Mouse (Mus musculus) neural tube, embryonic 15.5 days (tissue): ENCODE data around the gene Ulk4. TPM values are rescaled to one million over a fixed set of nuclear protein-coding genes. Genes with fewer than 3 reads are reported as not detected.
"Not testable (repeated sequence)": the region's sequence is repeated elsewhere in the genome, so short reads cannot be mapped to it uniquely, and the experiment has no call there.

Experiments used
- ATAC-seq: fragments of 200-750 bp; cut with Nextera tagmentation; 2 replicates; pipeline ENCODE4 v1.8.0; 2017; ENCODE audit warnings: mild to moderate bottlenecking, moderate TSS enrichment, moderate library complexity; ENCODE audit not compliant: low FRiP score
- H3K27ac ChIP-seq: fragments of 300-500 bp; sonication (generic); replicated peaks from 2 replicates; pipeline ENCODE4 v1.5.1; 2015; ENCODE audit warnings: mild to moderate bottlenecking, inconsistent platforms
- H3K27me3 ChIP-seq: fragments of 300-500 bp; sonication (generic); replicated peaks from 2 replicates; pipeline ENCODE4 v1.6.1; 2015; ENCODE audit warnings: inconsistent platforms
- H3K36me3 ChIP-seq: fragments of 300-500 bp; sonication (generic); 2 replicates; pipeline ENCODE4 v1.6.1; 2015; ENCODE audit warnings: inconsistent platforms
- H3K4me1 ChIP-seq: fragments of 300-500 bp; sonication (generic); 2 replicates; pipeline ENCODE4 v1.6.1; 2015; ENCODE audit warnings: inconsistent platforms
- H3K4me2 ChIP-seq: fragments of 300-500 bp; sonication (generic); 2 replicates; pipeline ENCODE4 v1.6.1; 2015; ENCODE audit warnings: inconsistent platforms, mild to moderate bottlenecking, moderate library complexity
- H3K4me3 ChIP-seq: fragments of 300-500 bp; sonication (generic); replicated peaks from 2 replicates; pipeline ENCODE4 v1.5.1; 2015; ENCODE audit warnings: mild to moderate bottlenecking, inconsistent platforms
- H3K9ac ChIP-seq: fragments of 300-500 bp; sonication (generic); replicated peaks from 2 replicates; pipeline ENCODE4 v1.6.1; 2015; ENCODE audit warnings: mild to moderate bottlenecking, inconsistent platforms
- H3K9me3 ChIP-seq: fragments of 300-500 bp; sonication (generic); replicated peaks from 2 replicates; pipeline ENCODE4 v1.6.1; 2016; ENCODE audit warnings: inconsistent platforms
- WGBS: fragments of 180-500 bp; shearing (Covaris S2); methylation state at CpG from one replicate; pipeline ENCODE4 v1.1.7; 2015; ENCODE audit warnings: mixed read lengths; 5-methylcytosine and 5-hydroxymethylcytosine counted together
- polyA plus RNA-seq: library from polyadenylated mRNA; unstranded; fragments of >200 nt; fragmentation: Nextera tagmentation; extraction: Ambion mirVana; gene quantifications from 2 replicates; pipeline ENCODE4 v1.2.1, GENCODE M21; 2015

Ulk4 gene
- polyA plus RNA-seq, 1 experiment from 2014 or later: 62.5 TPM

DNA sequence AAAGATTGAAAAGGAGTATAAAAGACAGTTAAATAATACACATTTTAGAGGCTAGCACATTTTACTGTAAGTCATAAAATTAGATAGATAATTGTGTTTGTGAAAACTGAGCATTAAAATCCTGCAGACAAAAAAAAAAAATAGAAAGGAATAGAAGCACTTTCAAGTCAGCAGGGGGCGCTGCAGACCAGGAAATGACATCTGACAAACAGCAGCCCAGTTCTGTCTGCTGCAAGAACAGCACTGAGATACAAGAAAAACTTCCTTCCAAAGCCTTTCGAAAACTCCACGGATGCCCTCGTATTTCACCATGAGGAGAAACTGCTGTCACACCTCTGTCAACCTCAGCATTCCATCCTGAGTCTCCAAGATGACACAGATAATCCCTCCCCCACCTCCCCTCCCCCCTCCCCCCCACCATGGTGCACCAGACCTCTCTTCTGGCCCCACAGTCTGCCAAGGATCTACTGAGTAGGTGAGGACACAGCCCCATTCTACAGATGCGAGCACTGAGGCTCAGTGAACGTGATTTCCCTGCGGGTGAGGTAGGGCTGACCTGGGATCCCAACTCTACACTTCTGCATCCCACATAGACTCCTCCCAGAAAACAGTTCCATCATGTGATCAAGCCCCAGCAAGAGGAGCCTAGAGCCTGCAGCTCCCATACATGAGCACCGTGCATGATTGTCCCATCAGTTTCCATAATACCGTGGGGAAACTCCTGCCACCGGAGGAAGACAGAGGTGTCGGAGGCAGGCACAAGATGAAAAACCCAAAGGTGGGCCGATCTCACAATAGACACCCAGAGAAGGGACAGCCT lies 28.8 kb downstream of the Ulk4 start:
- no peak overlapping the region for H3K4me2 ChIP-seq
- no peaks in the 10 kb centered on the region for H3K4me1 ChIP-seq
- H3K27ac ChIP-seq: no peak overlapping the region
- ATAC-seq: peak; percentile 24; the same call in 1 of the 2 replicates
- no peaks in the 10 kb centered on the region for H3K36me3 ChIP-seq
- 66% methylated on average over 12 of the region's 12 CpGs for WGBS
- no peak overlapping the region for H3K4me3 ChIP-seq
- H3K9me3 ChIP-seq: no peaks in the 10 kb centered on the region
- no peak overlapping the region for H3K9ac ChIP-seq
- no peaks in the 10 kb centered on the region for H3K27me3 ChIP-seq

DNA sequence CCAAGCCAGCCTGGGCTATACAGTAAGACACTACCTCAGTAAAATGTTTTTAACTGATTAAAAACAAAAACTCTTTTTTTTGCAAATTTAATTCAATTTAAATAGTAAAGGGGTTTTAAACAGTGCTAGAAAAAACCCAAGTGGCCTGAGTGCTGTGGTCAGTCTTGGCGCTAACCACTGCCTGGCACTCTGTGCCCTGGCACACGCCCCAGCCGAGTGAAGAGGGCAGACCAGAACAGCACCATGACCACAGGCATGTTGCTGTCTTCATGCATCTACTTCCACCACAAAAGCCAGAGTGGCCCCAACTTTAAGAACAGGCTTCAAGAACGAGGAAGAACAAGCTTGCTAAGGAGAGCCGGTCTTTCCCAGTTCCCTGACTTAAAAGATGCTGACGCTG lies 29.9 kb downstream of the Ulk4 start:
- 91% methylated on average over 6 of the region's 6 CpGs for WGBS
- Histone ChIP-seq H3K4me3 (no peak overlapping the region), H3K27ac (no peak overlapping the region), H3K4me1 (no peaks in the 10 kb centered on the region), H3K9ac (no peak overlapping the region), H3K36me3 (no peaks in the 10 kb centered on the region), H3K27me3 (no peaks in the 10 kb centered on the region), H3K9me3 (no peaks in the 10 kb centered on the region), H3K4me2 (no peak overlapping the region)
- ATAC-seq: no peak

DNA sequence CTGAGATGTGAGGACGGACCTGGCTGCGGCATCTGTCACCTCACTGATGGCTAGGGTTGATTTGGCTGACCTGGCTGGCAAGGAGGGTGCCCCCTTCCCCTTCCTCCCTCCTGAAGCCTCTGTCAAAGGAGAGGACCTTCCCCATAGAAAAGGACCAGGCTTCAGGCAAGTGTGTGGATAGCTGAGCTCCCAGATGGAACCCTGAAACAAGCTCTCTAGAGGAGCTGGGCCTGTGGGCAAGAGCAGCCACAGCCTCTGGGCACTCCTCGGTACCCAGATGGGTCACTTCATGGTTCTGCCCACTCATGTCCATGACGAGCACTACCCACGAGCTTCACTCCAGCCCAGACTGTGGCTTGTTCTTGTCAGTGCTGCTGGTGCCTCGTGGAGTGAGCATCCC lies 34.7 kb downstream of the Ulk4 start:
- no peak overlapping the region for H3K4me2 ChIP-seq
- no peak for ATAC-seq

DNA sequence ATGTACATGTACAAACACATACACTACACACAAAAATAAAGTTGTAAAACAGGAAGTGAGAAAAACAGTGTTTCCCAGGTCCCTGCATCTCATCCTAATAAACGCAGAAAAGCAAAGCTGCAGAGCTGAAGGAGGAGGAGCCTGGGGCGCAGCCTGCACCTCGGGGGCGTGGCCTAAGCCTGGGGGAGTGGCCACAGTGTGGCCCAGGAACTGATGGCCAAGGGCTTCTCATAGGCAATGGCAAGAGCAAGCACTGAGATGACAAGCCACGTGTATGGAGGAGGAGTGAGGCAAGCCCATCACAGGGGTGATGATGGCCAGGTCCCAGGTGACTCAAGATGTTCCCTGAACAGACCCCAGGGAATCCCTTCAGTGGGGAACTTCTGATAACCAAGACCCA lies 35.2 kb downstream of the Ulk4 start:
- Histone ChIP-seq H3K9me3 (no peaks in the 10 kb centered on the region), H3K9ac (no peak overlapping the region), H3K36me3 (no peaks in the 10 kb centered on the region), H3K4me2 (no peak overlapping the region), H3K4me1 (no peaks in the 10 kb centered on the region), H3K27ac (no peak overlapping the region), H3K27me3 (no peaks in the 10 kb centered on the region), H3K4me3 (no peak overlapping the region)
- no peak for ATAC-seq
- WGBS: 31% methylated on average over 5 of the region's 5 CpGs

More for the DNA sequence above, 34.7 kb downstream of the Ulk4 start:
- Histone ChIP-seq H3K9me3 (no peaks in the 10 kb centered on the region), H3K27me3 (no peaks in the 10 kb centered on the region), H3K36me3 (no peaks in the 10 kb centered on the region), H3K9ac (no peak overlapping the region), H3K27ac (no peak overlapping the region), H3K4me1 (no peaks in the 10 kb centered on the region), H3K4me3 (no peak overlapping the region)
- 94% methylated on average over 6 of the region's 6 CpGs for WGBS

DNA sequence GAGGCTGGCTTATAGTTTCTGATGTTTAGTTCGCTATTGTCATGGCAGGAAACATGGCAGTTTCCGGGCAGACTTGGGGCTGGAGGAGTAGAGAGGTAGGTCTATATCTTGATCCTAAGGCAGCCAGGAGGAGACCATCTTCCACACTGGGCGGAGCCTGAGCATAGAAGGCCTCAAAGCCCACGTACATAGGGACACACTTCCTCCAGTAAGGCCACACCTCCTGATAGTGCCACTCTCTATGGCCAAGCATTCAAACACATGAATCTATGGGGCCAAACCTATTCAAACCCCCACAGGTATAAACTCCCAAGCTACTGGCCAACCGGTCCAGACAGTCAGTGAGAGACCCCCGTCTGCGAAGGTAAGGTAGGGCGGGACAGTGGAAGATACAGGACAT lies 35.6 kb downstream of the Ulk4 start:
- H3K4me3 ChIP-seq: no peak overlapping the region
- H3K4me2 ChIP-seq: no peak overlapping the region
- no peak overlapping the region for H3K9ac ChIP-seq
- WGBS: 82% methylated on average over 8 of the region's 8 CpGs
- no peaks in the 10 kb centered on the region for H3K4me1 ChIP-seq
- ATAC-seq: no peak
- H3K36me3 ChIP-seq: no peaks in the 10 kb centered on the region
- no peaks in the 10 kb centered on the region for H3K9me3 ChIP-seq
- no peaks in the 10 kb centered on the region for H3K27me3 ChIP-seq
- no peak overlapping the region for H3K27ac ChIP-seq

DNA sequence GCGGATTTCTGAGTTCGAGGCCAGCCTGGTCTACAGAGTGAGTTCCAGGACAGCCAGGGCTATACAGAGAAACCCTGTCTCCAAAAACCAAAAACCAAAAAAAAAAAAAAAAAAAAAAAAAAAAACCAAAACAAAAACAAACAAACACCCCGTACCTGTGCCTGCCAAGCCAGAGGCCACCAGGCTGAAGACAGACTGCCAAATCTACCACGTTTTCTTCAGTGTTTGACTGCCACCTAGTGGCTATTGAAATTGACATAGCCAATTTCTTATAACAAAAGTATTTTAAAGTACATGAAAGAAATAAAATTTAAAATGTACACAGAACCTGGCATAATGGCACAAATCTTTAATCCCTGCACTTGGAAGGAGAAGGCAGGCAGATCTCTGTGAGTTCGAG lies 36.8 kb downstream of the Ulk4 start:
- 46% methylated on average over 5 of the region's 5 CpGs for WGBS
- not testable (repeated sequence) for H3K27ac ChIP-seq, H3K9me3 ChIP-seq, H3K4me2 ChIP-seq, H3K9ac ChIP-seq, H3K27me3 ChIP-seq, H3K36me3 ChIP-seq, H3K4me1 ChIP-seq, ATAC-seq, H3K4me3 ChIP-seq

DNA sequence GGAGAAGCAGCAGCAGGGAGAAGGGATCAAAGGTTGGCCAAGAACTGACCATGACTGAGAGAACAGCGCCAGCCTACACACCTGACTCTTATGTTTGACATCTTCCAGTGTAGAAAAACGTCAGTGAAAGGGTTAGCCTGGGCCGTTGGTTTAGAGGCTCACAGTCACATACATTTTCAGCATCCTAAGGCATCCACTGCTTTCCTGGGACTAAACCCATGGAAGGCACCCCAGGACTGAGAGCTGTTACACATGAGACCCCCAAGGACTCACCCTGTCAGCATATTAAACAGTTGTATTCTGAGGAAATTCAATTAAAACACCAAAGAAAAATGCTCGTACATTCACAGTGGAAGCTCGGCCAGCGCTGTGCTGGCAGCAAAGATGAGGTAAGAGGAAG lies 37.4 kb downstream of the Ulk4 start:
- Histone ChIP-seq H3K9ac (no peak overlapping the region), H3K4me1 (no peaks in the 10 kb centered on the region), H3K27me3 (no peaks in the 10 kb centered on the region), H3K4me3 (no peak overlapping the region), H3K36me3 (no peaks in the 10 kb centered on the region), H3K27ac (no peak overlapping the region), H3K9me3 (no peaks in the 10 kb centered on the region), H3K4me2 (no peak overlapping the region)
- no peak for ATAC-seq
- WGBS: 86% methylated on average over 6 of the region's 6 CpGs

- H3K4me3 ChIP-seq: no peak overlapping the region
- H3K9ac ChIP-seq: no peak overlapping the region
- H3K4me2 ChIP-seq: no peak overlapping the region
- H3K4me1 ChIP-seq: no peaks in the 10 kb centered on the region
- H3K27me3 ChIP-seq: no peaks in the 10 kb centered on the region
- H3K27ac ChIP-seq: no peak overlapping the region
- no peaks in the 10 kb centered on the region for H3K9me3 ChIP-seq
- no peak for ATAC-seq
- 86% methylated on average over 11 of the region's 11 CpGs for WGBS
- no peaks in the 10 kb centered on the region for H3K36me3 ChIP-seq
These were observed 58.4 kb downstream of the Ulk4 start for GRCm38 (mm10) chr9:121218636-121219035.

- WGBS: 89% methylated on average over 10 of the region's 10 CpGs
- Histone ChIP-seq H3K36me3 (no peaks in the 10 kb centered on the region), H3K9ac (no peak overlapping the region)
These were observed 58.8 kb downstream of the Ulk4 start for GRCm38 (mm10) chr9:121218230-121218629.

GRCm38 (mm10) chr9:121217742-121218141 lies 59.3 kb downstream of the Ulk4 start:
- no peak overlapping the region for H3K27ac ChIP-seq
- H3K36me3 ChIP-seq: no peaks in the 10 kb centered on the region
- H3K4me2 ChIP-seq: no peak overlapping the region
- H3K9ac ChIP-seq: no peak overlapping the region
- 90% methylated on average over 10 of the region's 10 CpGs for WGBS
- H3K27me3 ChIP-seq: no peaks in the 10 kb centered on the region
- no peaks in the 10 kb centered on the region for H3K9me3 ChIP-seq
- no peak for ATAC-seq
- H3K4me3 ChIP-seq: no peak overlapping the region
- no peaks in the 10 kb centered on the region for H3K4me1 ChIP-seq

More at GRCm38 (mm10) chr9:121218230-121218629, 58.8 kb downstream of the Ulk4 start:
- Histone ChIP-seq H3K27ac (no peak overlapping the region), H3K4me1 (no peaks in the 10 kb centered on the region), H3K27me3 (no peaks in the 10 kb centered on the region), H3K4me3 (no peak overlapping the region), H3K9me3 (no peaks in the 10 kb centered on the region), H3K4me2 (no peak overlapping the region)
- no peak for ATAC-seq

DNA sequence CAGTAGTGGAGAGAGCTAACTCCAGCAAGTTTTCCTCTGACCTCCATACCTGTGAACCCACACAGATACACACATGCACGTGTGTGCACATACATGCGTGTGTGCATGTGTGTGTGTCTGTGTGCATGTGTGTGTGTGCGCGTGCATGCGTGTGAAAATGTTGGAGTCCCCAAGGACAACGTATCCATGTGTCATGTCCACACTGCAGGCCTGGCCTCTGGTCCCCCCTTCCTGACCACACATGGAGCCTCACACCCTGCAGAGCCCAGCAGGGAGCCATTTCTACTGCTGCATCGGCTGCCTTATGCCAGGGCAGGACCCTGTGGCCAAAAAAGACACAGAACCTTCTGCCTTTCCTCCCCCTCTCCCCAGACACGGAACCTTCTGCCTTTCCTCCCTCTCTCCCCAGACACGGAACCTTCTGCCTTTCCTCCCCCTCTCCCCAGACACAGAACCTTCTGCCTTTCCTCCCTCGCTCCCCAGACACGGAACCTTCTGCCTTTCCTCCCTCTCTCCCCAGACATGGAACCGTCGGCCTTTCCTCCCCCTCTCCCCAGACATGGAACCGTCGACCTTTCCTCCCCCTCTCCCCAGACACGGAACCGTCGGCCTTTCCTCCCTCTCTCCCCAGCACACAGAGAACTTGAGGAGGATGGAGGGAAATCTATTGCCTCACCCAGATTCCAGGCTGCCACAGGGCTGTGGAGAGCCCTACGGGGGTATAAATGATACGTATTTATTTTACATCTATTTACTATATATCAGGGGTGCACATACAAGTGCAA lies 60.3 kb downstream of the Ulk4 start:
- Histone ChIP-seq H3K36me3 (no peaks in the 10 kb centered on the region), H3K4me2 (no peak overlapping the region), H3K4me3 (no peak overlapping the region), H3K9ac (no peak overlapping the region), H3K27ac (no peak overlapping the region), H3K9me3 (no peaks in the 10 kb centered on the region), H3K27me3 (no peaks in the 10 kb centered on the region), H3K4me1 (no peaks in the 10 kb centered on the region)
- ATAC-seq: no peak
- WGBS: 81% methylated on average over 20 of the region's 20 CpGs
